Mouse (Mus musculus): ENCODE measurements around the gene Pes1.

DNA sequence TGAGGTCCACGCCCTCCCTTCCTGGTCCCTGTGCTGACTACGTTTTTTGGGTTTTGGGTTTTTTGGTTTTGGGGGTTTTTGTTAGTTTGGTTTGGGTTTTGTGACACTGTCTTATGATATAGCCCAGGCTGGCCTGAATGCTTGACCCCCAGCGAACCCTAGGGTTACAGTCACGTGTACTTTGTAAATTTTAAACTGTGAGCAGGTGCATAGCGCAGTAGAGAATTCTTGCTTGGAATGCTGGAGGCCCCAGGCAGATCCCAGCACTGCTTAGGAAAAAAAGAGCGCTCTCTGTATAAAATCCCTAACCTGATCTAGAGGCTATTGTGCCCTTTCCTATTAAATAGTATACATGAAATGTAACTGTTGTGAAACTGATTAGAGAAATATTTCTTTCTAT lies 29.4 kb downstream of the Pes1 start:
- TF ChIP-seq CTCF (IDR thresholded peaks at IDR 0.05; ENCODE audit: low read depth) (no peak), EP300 (IDR thresholded peaks at IDR 0.05; ENCODE audit: low read depth) (no peak)

Measured in heart, postnatal 0 days (tissue).